Mouse (Mus musculus) embryonic facial prominence, embryonic 14.5 days (tissue): ENCODE data around the gene P4ha3. TPM values are rescaled to one million over a fixed set of nuclear protein-coding genes. Genes with fewer than 3 reads are reported as not detected.

Source experiments
- polyA plus RNA-seq: library from polyadenylated mRNA; unstranded; fragments of >200 nt; fragmentation: Nextera tagmentation; extraction: Ambion mirVana; gene quantifications from 2 replicates; pipeline ENCODE4 v1.2.1, GENCODE M21; 2014

Gene P4ha3
- polyA plus RNA-seq, 1 experiment from 2014 or later, result 24.5 TPM

Other genes with a start within 250 kb of the P4ha3 start
- 46.1 and 50.6 TPM in 2 replicates for gene Pold3, start 164.0 kb upstream of the P4ha3 start, polyA plus RNA-seq
- 21.0 and 27.1 TPM in 2 replicates for gene Lipt2, start 126.2 kb upstream of the P4ha3 start, polyA plus RNA-seq
- 12.4 and 13.3 TPM in 2 replicates for gene Kcne3, start 109.0 kb upstream of the P4ha3 start, polyA plus RNA-seq
- gene Pgm2l1, start 58.1 kb upstream of the P4ha3 start, polyA plus RNA-seq, result 3.8 and 4.1 TPM in 2 replicates
- 21.7 and 25.3 TPM in 2 replicates for gene C2cd3, start 86.7 kb downstream of the P4ha3 start, polyA plus RNA-seq
- 49.4 and 53.3 TPM in 2 replicates for gene Ppme1, start 86.8 kb downstream of the P4ha3 start, polyA plus RNA-seq
- gene Ucp3, start 187.5 kb downstream of the P4ha3 start, polyA plus RNA-seq, result 0.20 and 0.24 TPM in 2 replicates
- gene Ucp2, start 207.8 kb downstream of the P4ha3 start, polyA plus RNA-seq, result 152 and 172 TPM in 2 replicates
- gene Dnajb13, start 229.4 kb downstream of the P4ha3 start, polyA plus RNA-seq, result 3.0 and 4.7 TPM in 2 replicates